Mouse (Mus musculus) c-Kit-negative CD71-positive TER-119-positive erythroid progenitor cells, embryonic 14.5 days (primary cell): ENCODE measurements around the gene Rnf5.

Experiments used
- DNase-seq: peaks from one replicate; pipeline ENCODE4 v3.0.0-alpha.2; 2013; ENCODE audit warnings: low read depth, low spot score

The Rnf5 gene

DNA sequence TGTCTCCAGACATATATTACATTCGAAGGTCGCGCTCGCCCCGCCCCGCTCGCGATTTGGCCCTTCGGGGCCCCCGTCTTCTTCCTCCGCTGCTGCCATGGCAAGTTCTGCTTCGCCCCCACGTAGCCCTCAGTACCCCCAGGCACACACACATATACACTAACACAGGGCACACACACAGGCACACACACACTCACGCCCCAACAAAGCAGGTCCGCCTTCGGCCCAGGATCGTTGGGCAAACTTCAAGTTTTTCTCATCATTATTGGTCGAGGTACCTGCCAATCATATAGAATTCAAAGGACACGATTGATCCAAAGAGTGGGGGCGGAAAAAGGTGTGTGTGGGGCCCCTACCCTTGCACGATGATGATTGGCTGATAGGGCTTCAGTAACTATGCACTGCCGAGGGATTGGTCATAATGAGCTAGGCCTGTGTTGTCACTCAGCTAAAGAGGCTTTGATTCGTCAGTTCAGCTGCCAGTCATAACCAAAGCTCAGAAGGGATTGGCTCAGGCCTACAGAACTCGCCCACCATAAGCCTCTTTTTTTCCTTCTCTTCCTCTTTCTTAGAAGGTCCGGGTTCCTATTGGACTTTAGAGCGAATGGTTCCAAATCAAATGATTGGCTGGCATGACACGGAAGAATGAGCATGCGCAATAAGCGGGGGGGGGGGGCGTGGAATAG, at the start of gene Rnf5:
TSS of gene Rnf5 (minus strand) at position 316 of the 686 bp plus-strand sequence.
- DNase-seq: peak; percentile 100

GRCm38 (mm10) chr17:34652985-34653384, 49.5 kb upstream of the Rnf5 start:
- no peak for DNase-seq

DNA sequence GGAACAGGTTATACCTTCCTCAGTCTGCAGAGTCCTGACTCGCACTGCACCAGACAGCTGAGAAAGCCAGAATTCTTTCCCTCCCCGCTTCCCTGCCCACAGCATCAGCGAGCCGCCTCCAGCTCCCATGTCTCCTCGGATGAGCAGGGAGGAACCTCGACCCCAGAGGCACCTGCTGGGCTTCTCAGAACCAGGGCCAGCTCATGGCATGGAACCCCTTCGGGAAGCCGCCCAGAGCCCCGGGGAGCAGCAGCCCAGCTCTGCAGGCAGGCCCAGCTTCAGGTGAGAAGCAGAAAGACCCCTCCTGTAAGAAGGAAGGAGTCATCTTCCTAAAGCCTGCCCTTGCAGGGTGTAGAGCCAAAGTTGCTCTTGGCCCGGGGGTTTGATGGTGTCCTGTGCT, 49.1 kb upstream of the Rnf5 start:
- no peak for DNase-seq

DNA sequence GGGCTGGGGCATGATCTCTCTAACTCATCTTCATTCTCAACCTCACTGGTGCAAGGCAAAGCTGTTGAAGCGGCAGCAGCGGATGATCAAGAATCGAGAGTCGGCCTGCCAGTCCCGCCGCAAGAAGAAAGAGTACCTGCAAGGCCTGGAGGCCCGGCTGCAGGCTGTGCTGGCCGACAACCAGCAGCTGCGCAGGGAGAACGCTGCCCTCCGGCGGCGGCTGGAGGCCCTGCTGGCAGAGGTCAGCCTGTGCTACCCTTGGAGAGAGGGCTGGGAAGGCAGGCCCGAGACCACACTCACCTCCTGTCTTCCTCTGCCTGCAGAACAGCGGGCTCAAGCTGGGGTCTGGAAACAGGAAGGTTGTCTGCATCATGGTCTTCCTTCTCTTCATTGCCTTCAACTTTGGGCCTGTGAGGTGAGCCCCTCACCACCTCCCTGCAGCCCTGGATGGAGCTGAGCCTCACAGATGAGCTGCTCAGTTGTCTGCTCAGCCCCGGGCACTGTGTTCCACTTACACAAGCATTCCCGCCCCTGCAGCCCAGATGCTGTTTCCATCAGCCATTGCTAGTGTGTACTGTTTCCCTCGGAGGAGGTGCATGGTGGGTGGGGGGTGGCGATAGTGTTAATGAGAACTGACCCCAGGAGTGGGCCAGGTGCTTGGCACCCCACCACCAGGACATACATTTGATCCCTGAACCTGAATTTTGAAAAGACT, 48.2 kb upstream of the Rnf5 start:
- no peak for DNase-seq

DNA sequence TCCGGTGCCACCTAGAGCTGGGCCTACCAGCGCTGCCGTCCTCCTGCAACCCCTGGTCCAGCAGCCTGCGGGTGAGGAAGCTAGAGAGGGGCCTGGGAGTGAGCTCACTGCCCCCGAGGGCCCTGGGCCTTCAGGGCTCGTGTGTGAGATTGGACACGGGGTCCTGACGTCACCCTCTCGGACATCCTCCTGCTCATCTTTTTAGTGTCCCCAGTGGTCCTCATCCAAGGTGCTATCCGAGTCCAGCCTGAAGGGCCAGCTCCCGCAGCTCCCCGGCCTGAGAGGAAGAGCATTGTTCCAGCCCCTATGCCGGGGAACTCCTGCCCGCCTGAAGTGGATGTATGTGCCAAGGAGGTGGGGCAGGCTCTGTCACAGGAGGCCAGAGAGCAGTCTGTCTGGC, 47.3 kb upstream of the Rnf5 start:
- DNase-seq: no peak

GRCm38 (mm10) chr17:34649106-34649864, 45.8 kb upstream of the Rnf5 start:
- no peak for DNase-seq

- no peak for DNase-seq
Measured at GRCm38 (mm10) chr17:34648141-34648890, 44.8 kb upstream of the Rnf5 start.

GRCm38 (mm10) chr17:34646906-34647787, 43.7 kb upstream of the Rnf5 start, which contains the start of gene Atf6b:
Gene Atf6b (plus strand): TSS chr17:34647146.
- DNase-seq: peak; percentile 93

GRCm38 (mm10) chr17:34645831-34646511, 42.5 kb upstream of the Rnf5 start:
- no peak for DNase-seq

DNA sequence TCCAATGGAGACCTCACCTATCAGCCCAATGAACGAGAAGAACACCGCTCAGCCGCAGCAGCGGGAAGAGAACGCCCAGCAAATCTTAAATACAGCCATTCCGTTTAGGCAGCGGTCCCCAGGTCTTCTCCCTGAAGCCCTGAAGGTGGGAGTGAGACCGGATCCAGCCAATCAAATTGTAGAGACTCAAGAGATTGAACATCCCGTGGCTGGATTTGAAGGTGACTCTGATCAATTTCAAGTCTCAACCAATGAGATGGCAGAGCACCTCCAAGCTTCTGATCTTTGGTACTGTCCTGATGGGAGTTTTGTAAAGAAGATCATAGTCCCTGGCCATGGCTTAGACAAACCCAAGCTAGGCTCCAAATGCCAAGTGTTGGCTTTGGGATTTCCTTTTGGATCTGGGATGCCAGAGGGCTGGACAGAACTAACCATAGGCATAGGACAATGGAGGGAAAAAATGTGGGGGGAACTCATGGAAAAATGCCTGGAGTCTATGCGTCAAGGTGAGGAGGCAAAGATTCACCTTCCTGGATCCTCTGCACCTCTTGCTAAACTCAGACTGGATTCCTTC, 41.9 kb upstream of the Rnf5 start:
- no peak for DNase-seq

DNA sequence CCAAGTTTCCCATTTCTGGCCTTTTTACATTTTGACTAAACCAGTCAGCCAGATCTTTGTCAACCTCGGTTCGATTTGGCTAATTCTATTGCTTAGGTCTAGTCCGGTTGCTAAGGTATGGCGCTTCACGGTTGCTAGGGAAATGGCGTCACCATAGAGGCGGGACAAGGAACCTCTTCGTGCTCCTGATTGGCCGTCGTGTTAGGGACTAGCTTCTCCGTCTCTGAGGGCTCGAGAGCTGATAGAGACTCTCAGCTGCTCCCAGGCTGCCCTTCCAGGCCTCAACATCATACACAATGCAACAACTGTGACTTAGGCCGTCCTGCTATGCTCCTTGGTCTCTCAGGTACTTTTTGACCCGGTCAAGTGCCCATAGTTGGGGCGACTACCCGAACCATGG, 41.1 kb upstream of the Rnf5 start, which contains the start of gene Fkbpl:
TSS of gene Fkbpl (plus strand) at position 157 of the 400 bp plus-strand sequence.
- peak; percentile 88 for DNase-seq

GRCm38 (mm10) chr17:34643944-34644343, 40.5 kb upstream of the Rnf5 start:
- no peak for DNase-seq

DNA sequence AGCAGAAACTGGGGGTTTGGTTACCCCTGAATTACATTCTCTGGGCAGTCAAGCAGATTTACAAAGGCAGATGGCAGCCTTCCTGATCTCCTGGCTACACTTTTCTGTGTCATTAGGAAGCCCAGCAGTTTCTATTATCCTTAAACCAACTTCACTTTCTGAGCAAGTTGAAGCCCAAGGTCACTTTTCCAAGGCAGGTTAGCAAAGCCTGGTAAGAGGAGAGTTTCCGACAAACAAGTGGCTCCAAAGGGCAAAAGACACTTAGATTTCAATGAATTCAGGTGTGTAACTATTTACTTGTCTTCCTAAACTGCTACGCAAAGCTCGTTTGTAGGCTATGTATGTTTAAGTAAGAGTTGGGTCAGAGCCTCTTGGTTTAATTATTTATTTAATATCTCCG, 39.9 kb upstream of the Rnf5 start:
- no peak for DNase-seq

DNA sequence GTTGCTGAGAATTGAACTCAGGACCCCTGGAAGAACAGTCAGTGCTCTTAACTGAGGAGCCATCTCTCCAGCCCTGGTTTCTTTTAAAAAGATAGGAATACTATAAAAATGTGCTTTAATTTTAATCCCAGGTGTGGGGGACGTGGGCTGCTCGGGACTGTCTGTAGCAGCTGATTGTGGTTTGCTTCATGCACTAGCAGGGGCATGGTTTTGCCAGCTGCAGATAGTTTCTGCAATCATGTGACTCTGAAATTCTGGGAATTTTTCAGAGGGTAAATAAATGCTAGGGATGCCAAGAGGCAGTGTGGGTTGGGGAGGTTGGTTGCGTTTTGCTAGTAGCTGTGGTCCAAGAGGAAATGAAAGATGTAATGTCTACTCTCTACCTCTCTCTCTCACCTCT, 38.5 kb upstream of the Rnf5 start:
- no peak for DNase-seq

GRCm38 (mm10) chr17:34640778-34641601, 37.5 kb upstream of the Rnf5 start:
- no peak for DNase-seq

GRCm38 (mm10) chr17:34639461-34640255, 36.2 kb upstream of the Rnf5 start:
- no peak for DNase-seq

- no peak for DNase-seq
Measured at GRCm38 (mm10) chr17:34637459-34637858, 34.0 kb upstream of the Rnf5 start.

- DNase-seq: no peak
Measured at GRCm38 (mm10) chr17:34635671-34636070, 32.2 kb upstream of the Rnf5 start.
